Mouse (Mus musculus): Measurements from ENCODE around the gene Ubox5.

Gene Ubox5

DNA sequence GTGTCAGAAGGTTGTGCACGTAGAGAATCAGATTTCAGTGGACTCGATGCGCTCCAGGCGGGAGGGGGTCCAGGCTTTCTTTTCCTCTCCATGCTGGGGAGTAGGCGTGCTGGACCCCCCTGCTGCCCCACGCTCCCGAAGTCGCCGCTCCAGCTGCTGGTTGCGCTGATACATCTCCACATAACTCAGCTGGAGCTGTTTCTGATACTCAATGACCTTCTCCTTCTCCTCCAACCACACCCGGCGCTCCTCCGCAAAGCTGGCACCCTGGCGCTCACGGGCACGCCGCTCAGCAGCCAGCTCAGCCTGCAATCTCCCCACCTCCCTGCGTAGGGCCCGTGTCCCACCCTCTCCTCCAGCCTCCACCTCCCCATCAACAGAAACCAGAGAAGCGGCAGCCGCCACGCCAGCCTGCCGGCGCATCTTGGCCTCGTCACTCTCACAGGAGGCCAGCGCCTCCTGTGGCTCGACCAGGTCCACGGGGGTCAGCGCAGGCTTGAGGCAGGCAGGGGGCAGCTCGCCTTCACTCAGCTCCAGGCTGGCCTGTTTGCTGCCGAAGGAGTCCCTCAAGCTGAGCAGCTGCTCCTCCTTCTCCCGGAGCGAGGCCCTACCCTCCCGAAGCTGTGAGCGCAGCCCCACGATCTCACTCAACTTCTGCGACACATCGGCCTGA is 5.0 kb upstream of the Ubox5 start:
- DNase-seq (ENCODE audit: extremely low spot score, low read depth, low spot score), result no peak

DNA sequence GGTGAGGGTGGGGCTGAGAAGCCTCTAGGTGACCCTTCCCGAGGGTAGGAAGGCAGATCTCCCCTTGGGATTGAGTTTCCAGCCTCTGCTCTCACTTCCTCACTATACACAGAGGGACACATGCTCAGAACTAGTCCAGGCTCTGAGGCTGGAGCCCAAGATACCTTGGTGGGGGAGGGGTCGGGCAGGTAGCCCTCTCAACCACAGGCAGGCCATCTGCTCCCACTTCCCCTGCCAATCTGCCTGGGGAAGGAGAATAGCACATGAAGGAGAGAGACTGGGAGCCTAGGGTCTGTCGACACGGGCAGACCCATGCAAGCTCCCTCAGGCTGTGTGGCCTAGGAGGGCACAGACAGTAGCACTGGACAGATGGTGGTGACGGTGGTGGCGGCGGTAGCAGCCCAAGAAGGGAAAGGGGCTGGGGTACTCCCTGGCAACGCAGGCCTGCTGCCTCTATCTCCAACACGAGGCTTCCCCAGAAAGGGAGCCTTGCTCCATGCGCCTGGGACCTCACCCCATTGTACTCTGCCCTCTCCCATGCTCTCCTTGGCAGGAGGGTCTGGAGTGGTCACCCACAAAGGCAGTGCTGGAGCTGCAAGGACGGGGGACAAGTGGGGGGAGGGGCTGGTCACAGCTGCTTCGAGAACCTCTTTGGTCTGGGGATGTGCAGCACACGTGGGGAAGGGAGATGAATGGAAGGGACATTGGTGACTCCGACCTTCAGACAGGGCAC is 4.3 kb upstream of the Ubox5 start:
- no peak for DNase-seq (ENCODE audit: extremely low spot score, low read depth, low spot score)

DNA sequence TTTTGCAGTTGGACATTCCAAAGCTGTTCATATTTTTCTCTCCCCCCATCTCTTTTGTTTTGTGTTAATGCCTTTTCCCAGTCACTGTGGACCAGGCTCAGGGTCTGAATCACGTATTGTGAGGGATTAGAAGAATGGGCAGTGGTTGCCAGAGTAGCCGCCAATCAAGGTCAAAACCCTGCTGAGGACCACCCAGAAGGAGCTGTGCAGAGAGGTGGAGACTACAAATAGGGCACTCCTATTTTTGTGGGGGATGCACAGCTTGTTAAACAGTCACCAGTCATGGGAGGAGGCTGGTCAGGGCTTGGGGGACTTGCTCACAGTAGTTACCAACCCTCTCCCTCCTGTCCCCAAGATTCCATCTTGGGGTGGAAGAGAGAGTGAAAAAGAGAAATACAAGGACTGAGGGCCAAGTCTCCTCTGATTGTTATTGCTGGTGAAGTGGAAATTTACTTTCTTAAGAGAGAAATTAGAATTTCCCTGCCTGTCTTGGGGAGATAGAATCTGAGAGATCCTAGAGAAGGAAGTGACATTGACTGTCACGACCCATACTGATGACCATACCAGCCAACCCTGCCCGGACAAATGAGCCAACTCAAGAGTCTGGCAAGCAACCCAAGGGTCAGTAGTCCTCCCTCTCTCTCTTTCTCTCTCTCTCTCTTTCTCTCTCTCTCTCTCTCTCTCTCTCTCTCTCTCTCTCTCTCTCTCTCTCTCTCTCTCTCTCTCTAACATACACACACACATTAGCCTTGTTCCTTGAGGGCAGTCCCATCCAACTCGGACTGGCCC is 3.2 kb upstream of the Ubox5 start:
- no peak for DNase-seq (ENCODE audit: extremely low spot score, low read depth, low spot score)

DNA sequence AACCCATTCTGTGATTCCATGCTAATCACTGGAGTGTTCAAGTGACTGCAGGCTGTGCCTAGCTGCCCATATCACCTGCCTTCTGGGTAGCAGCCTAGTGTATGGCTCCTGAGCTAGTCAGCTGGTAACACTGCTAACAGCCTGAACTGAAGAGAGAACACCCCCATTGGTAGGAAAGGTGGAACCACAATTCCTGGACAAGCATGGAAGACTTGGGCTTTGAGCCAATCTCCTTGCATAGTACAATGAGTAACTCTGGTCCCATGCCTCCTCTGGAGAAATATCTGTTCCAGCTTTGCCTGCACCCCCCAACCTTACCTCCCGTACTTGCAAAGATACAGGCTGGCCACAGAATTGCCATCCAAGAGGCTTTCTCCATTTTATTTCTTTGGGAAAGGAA is 2.6 kb upstream of the Ubox5 start:
- DNase-seq (ENCODE audit: extremely low spot score, low read depth, low spot score), result no peak

DNA sequence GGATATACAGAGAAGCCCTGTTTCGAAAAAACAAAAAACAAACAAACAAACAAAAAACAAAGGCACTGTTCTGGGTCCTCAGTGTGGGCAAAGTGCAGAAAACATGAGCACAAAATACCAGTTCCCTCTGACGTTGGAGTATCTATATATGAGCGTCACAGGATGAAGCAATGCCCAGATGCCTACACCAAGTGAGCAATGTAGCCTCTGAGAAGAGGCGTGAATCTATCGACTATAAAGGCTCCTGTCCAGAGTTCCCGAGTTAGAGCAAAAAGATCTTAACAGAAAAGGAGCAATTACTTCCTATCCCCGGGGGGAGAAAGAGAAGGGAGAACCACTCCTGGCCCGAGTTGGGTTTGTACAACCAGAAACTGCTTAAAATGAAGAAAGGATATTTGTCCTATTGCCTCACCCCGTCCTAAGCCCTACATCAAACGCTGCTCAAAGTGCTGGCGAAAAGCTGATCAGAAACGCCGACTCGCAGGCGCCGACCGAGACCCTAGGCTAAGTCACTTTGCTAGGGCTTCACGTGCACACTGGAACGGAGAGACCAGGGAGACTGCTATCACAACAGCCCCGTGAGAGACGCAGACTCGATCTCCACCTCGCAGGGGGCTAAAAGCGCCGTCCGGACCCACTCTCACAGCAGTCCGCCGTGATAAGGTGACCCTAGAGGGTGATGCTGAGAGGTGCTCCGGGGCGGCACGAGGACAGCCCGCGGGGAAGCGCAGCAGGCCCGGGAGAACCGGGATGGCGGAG is 579 bp downstream of the Ubox5 start:
- DNase-seq (ENCODE audit: extremely low spot score, low read depth, low spot score), result no peak

DNA sequence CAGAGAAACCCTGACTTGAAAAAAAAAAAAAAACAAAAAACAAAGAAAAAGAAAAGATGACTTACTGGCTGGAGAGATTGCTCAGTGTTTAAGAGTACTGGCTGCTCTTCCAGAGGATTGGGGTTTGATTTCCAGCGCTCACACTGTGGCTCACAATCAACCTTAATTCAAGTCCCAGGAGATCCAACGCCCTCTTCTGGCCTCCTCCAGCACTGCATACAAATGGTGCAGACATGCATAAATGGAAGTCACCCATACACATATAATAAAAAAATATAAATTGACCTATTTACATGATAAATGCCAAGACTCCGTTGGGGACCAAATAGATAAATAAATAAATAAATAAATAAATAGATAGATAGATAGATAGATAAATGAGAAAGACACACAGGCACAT is 1.4 kb downstream of the Ubox5 start:
- no peak for DNase-seq (ENCODE audit: extremely low spot score, low read depth, low spot score)

DNA sequence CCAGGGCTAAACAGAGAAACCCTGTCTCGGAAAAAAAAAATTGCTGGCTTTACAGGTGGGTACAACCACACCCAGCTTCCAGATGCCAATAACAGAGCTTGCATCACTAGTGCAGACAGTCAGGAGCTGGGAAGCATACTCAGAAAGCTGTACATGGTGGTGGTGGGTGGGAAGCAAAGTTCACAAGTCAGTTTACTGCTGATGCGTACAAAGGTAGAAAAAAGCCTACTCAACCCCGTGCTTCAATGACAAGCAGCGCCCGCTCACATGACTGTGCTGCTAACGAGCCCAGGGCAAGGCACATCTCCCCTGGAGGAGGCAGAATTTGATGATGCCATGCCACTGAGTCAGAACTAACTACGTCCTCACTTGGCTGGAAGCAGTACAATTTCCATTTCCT is 10.9 kb downstream of the Ubox5 start:
- no peak for DNase-seq (ENCODE audit: extremely low spot score, low read depth, low spot score)

DNA sequence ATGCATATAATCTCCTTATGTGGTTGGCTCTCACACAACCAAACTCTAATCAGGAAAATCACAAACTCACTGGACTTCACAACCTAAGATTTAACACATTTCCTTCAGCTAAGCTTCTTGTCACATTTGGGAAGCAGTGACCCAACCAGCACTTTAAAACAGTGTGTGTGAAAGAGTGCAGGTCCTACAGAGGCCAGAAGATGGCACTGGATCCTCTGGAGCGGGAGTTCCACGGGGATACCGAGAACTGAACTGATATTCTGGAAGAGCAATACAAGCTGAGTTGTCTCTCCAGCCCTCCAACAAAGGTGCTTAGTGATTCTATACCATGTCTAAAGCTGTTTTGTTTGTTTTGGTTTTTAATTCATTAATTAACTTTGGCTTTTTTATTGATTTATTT is 16.7 kb downstream of the Ubox5 start:
- DNase-seq (ENCODE audit: extremely low spot score, low read depth, low spot score), result no peak

DNA sequence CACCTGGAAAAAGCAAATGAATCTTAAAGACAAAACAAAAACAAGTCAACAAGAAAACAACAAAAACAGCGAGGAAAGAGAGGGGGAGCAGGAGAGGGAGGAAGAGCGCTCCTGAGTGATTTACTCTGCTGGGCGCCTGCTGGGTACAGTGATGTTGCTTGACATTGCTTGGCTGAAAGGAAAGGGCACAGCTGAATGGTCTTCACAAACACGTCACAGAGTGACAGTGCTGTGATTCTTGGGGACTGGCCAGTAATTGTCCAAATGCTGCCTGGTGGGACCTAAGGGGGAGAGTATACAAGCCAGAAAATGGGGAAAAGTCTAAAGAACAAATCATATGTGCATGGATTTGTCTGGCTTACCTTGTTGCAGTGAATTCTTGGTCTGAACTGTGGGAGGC is 27.6 kb downstream of the Ubox5 start:
- DNase-seq (ENCODE audit: extremely low spot score, low read depth, low spot score), result no peak

DNA sequence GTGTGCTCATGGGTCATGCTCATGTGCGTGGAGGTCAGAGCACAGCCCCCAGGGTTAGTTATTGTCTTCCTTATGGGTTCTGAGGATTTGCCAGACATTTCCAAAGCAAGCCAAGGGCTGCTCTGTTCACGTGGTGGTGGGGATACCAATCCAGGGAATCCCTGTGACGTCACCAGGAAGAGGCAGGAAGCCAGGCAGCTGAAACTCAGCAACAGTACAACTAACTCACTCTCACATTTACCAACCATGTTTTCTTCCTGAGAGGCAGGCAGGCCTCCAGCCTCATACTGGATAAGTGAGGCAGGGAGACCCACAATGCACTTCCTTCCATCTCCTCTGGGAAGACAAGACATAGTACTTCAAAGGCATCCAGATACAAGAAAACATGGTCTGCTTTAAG is 31.4 kb downstream of the Ubox5 start:
- no peak for DNase-seq (ENCODE audit: extremely low spot score, low read depth, low spot score)

DNA sequence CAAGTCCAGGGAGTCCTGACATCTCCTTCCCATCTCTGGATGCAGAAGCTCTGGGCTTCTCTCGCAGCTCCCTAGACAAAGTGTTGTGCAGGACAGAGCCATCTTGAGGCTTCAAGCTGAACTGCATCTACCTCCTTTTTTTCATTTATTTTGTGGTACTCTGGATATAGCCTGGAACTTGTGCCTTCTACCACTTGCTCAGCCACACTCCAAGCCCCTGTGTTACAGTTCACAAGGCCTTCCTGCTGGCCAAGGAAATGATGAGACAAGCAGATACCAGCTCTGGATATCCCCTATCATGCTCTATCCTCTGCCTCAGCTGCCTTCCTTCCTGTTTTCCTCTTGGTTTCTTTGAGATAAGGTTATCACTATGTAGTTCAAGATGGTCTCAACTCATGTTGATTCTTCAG is 32.2 kb downstream of the Ubox5 start:
- DNase-seq (ENCODE audit: extremely low spot score, low read depth, low spot score), result no peak

DNA sequence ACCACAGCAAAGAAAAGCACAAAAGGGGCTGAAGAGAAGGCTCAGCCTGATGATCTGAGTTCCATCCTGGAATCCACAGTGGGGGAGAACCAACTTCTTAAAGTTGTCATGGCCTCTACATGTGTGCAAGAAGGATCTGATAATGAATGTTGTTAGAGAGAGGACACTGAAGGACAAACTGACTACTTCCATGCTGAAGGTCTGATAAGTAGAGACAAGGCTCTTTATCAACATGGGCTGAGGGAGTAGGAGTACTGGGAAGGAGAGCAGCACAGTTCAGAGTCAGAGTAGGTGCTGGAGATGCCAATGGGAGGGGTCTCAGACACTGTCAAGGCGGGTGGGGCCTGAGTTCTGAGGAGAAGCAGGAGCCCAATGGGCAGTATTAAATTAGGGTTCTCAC is 34.2 kb downstream of the Ubox5 start:
- no peak for DNase-seq (ENCODE audit: extremely low spot score, low read depth, low spot score)

DNA sequence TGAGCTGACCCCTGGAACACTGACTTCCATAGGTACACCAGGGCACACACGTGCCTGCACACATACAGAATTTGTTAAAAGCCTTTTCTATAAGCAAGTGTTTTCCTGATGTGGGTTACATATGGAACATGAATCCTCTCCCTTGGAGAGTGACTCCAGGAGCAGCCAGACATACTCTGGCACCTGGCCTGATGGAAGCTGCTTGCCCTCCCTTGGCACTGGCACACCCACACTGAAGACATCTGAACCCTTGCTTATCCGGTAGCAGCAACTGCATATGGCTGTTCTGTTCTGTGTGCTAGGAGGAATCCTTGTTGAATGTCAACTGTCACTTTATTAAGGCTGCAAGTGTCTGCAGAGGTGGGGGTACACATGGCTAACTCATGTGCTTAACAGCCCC is 38.8 kb downstream of the Ubox5 start:
- no peak for DNase-seq (ENCODE audit: extremely low spot score, low read depth, low spot score)

DNA sequence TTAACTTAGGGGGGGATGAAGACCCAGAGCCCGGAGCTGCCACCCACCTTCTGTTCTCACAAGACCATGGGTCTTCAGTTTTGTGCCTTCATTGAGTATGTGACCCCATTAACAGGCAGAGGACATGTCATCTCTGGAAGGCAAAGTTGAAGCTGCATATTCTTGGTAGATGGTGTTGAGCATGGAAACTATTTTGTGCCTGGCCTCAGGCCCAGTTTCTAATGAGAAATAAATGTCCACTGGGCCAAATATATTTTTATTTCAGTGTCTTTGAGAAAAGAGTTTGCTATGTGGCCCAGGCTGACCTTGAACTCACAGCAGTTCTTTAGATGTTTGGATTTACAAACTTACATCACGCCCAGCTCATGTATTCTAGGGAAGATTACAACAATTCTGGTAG is 40.1 kb downstream of the Ubox5 start:
- DNase-seq (ENCODE audit: extremely low spot score, low read depth, low spot score), result no peak

DNA sequence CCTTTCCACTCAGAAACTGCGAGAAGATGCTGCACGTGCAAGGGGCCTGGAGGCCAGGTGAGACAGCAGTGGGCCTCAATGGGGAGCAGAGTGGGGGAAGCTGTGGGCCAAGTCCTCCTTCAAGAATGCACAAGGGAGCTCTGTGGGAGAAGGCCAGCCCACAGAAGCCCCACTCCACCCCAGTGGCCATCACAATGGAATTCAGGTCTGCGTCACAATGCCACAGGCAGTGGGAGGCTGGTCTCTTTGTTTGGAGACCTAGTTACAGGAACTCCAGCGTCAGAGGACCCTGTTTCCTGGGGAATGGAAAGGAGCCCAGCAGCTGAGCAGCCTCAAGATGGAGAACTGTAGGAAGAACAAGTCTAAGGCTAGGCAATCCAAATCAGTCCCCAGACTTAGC is 40.7 kb downstream of the Ubox5 start:
- no peak for DNase-seq (ENCODE audit: extremely low spot score, low read depth, low spot score)

DNA sequence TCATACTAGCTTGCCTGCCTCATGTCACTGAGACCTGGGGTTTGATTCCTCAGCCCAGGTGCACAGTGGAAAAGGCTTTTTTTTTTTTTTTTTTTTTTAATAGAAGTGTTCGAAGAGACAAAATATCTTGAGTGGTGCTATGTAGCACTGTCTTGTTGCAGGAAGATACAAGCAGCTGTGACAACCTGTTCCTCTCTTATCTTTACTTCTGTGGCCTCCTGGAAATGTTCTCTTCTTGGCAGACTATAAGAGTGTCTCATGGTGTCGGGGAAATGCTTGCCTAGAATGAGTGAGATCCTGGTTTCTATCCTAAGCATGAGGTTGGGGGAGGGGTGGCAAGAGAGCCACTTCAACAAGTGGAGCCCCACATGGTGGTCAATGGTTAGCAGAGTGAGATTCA is 41.5 kb downstream of the Ubox5 start:
- DNase-seq (ENCODE audit: extremely low spot score, low read depth, low spot score), result no peak

DNA sequence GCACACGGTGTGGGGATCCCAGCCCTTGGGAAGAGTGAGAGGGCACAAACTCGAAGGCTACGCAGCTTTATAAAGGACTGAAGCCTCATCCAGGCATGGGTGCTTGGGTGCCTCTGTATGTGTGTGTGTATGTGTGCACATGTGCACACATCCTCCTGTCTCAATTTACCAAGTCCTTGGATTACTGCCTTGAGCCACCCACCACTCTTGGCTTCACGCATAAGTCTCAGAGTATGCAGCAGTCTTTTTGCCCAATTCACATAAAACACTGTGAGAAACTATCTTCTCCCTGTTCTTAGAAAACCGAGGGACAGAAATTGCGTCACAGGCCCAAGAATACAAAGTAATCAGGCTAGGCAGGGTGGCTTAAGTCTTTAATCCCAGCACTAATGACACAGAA is 43.8 kb downstream of the Ubox5 start:
- DNase-seq (ENCODE audit: extremely low spot score, low read depth, low spot score), result no peak

DNA sequence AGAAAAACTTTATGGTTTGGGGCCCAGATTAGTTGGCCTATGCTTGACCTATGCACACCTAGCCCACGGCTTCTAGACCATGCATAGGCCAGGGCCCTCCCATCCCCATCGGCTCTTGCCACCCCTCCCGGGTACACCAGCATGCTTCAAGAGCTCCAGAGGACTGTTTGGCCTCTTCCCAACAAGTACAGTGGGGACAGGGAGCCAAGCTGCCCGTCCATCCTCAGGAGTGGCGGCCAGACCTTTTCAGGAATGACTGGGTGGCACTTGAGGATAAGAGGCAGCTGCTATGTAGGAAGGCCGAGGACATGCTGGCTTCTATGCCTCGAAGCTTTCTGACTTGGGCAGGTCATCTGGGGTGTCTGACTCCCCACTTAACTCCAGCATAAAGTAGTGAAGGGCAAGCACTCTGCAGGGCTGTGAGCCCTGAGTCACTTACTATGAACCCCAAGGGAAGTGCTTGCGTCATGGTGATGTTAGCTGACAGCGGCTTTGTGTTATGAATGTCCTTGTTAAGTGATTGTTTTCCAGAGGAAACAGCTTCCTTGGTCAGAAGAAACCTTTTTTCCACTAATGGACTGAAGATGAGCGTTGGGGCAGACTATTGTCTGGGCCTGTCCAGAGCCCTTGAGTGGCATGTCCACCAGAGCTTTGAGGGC is 45.8 kb downstream of the Ubox5 start:
- no peak for DNase-seq (ENCODE audit: extremely low spot score, low read depth, low spot score)

DNA sequence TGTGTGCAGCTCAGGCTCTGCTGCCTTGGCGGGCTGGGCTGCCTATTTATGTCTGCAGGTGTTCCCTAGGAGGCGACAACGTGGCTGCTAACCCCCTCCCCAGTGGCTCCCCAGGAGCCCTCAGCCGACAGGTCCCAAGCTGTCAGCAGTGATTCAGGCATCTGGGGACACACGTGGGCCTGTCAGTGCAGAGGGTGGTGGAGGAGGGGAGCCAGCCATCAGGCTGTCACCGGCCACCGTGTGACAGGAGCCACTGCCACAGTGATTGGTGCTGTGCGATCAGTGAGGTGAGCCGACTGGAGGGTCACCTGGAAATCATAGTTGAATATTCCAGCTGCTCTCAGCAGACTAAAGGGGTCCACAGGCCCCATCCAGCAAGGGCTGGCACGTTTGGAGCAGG is 47.3 kb downstream of the Ubox5 start, which contains the start of gene Avp:
Avp (minus strand) TSS at position 3 of the 400 bp plus-strand sequence.
- DNase-seq (ENCODE audit: extremely low spot score, low read depth, low spot score), result no peak

DNA sequence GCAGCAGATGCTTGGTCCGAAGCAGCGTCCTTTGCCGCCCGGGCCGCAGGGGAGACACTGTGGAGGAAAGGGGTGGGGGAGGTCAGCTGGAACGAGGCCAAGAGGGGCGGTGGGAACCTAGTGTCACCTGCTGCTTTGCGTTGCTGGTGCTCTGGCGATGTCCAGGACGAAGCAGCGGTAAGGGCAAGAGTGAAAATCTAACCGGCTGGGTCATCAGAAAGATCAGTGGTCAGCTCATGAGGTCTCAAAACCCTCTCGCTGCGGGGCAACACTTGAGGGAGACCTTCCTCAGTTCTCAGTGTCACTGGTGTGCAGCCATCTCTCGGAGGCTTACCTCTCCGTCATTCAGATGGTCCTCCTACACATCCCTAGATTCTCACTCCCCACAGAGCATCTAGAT is 48.6 kb downstream of the Ubox5 start:
- DNase-seq (ENCODE audit: extremely low spot score, low read depth, low spot score), result no peak

DNA sequence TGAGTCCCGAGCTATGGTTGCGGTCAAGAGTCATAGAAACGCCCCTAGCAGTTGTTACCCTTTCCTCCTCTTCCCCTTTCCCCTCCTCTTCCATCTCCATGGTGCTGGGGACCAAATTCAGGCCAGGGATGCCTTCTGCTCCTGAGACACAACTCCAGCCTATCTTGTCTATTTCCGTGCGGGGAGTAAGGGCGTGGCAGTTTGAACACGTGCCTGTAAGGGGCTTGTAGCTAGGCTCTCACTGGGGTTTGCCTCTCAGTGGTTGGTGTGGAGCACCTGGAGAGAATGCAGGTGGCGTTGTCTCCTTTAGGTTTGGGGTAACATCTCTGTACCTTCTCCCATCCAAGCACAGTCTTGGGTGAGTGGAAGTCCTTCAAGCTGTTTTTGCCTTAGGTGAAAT is 50.0 kb downstream of the Ubox5 start:
- no peak for DNase-seq (ENCODE audit: extremely low spot score, low read depth, low spot score)

Measured in hindlimb bud, embryonic 11.5 days (tissue).